Mouse (Mus musculus) Patski (cell line): Measurements from ENCODE around the gene Dvl2. TPM values are rescaled to one million over a fixed set of nuclear protein-coding genes. Genes with fewer than 3 reads are reported as not detected.
A peak's percentile ranks its signal among the peaks of the same experiment; 100 is the strongest.

Source experiments
- ATAC-seq: fragments of 100-300 bp; one replicate; pipeline ENCODE4 v1.8.0; 2021
- CTCF ChIA-PET: fragments of 350-600 bp; sonication (Branson Sonifier 250); formaldehyde crosslinking; loops from one replicate; lab custom pipeline; 2022; ENCODE audit warnings: inconsistent platforms; lab: Charles Lee
- POLR2A ChIA-PET: fragments of 350-600 bp; sonication (Branson Sonifier 250); formaldehyde crosslinking; loops from one replicate; lab custom pipeline; 2022; ENCODE audit warnings: antibody characterized with exemption, inconsistent platforms; lab: Charles Lee
- DNase-seq: peaks from one replicate; pipeline ENCODE4 v3.0.0-alpha.2; 2011; ENCODE audit warnings: low read depth, low spot score
- H3K27me3 ChIP-seq: fragments of 371-371 bp; one replicate; pipeline ENCODE4 v1.5.1; 2021
- CTCF ChIP-seq: fragments of 100-300 bp; IDR thresholded peaks from one replicate; pipeline ENCODE4 v1.5.1; 2021
- in situ Hi-C: fragments of 300-500 bp; cut with MboI; formaldehyde crosslinking; loops from 3 replicates; pipeline ENCODE4 v1.11.1; 2018; ENCODE audit warnings: low pct_unique_long_range_greater_than_20kb, mixed read lengths
- polyA plus RNA-seq: library from polyadenylated mRNA; unstranded; gene quantifications from one replicate; pipeline ENCODE4 v1.2.3, GENCODE M21; 2021

Gene Dvl2
- polyA plus RNA-seq, 1 experiment from 2014 or later = 41.6 TPM

DNA sequence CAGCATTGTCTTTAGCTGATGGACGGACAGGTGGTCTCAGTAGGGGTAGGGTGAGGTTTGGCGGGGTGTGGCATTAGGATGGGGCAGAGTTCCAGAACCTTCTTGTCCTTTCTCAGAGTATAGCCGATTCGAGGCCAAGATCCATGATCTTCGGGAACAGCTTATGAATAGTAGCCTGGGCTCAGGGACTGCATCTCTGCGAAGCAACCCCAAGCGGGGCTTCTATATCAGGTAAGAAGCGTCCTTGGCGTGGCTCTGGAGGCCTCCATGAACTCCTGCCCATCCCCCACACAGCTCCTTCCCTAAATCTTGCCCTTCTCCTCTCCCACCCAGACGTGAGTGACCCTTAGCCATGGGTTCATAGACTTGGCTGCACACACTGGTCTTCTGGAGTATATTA is 39.2 kb downstream of the Dvl2 start:
- ChIA-PET POLR2A (no interaction called here), CTCF (interaction anchor here (1.1 kb wide), 1 partner anchor 16 kb away, joined by 3 read pairs; no protein-coding TSS in a partner anchor)
- no peaks in the 10 kb centered on the region for H3K27me3 ChIP-seq
- ATAC-seq (no peak), DNase-seq (no peak)
- in situ Hi-C loops = no loop called here
- TF ChIP-seq CTCF = no peak

GRCm38 (mm10) chr11:70040184-70040583 is 39.8 kb downstream of the Dvl2 start:
- ATAC-seq (no peak), DNase-seq (no peak)
- TF ChIP-seq CTCF = no peak
- no peaks in the 10 kb centered on the region for H3K27me3 ChIP-seq
- ChIA-PET POLR2A (interaction anchor here (0.6 kb wide), 2 partner anchors 44 to 229 kb away, joined by 3 read pairs; no protein-coding TSS in a partner anchor), CTCF (interaction anchor here (1.1 kb wide), 1 partner anchor 15 kb away, joined by 3 read pairs; no protein-coding TSS in a partner anchor)
- in situ Hi-C loops = no loop called here

- ChIA-PET CTCF (no interaction called here), POLR2A (interaction anchor here (0.6 kb wide), 1 partner anchor 311 kb away, joined by 3 read pairs; no protein-coding TSS in a partner anchor)
- H3K27me3 ChIP-seq = no peaks in the 10 kb centered on the region
- ATAC-seq = no peak
- no peak for TF ChIP-seq CTCF
- in situ Hi-C loops = no loop called here
- DNase-seq = no peak
These were observed 42.1 kb downstream of the Dvl2 start for GRCm38 (mm10) chr11:70042309-70043085.

- DNase-seq (no peak), ATAC-seq (no peak)
- no peaks in the 10 kb centered on the region for H3K27me3 ChIP-seq
- ChIA-PET CTCF (interaction anchor here (0.6 to 1.2 kb wide), 2 partner anchors 9 to 12 kb away, joined by 3 read pairs; no protein-coding TSS in a partner anchor), POLR2A (no interaction called here)
- in situ Hi-C loops = no loop called here
- no peak for TF ChIP-seq CTCF
These were observed 43.3 kb downstream of the Dvl2 start for GRCm38 (mm10) chr11:70043665-70044064.

- CTCF ChIA-PET = no interaction called here
- POLR2A ChIA-PET = no interaction called here
- no peak for TF ChIP-seq CTCF
- ATAC-seq (no peak), DNase-seq (no peak)
- in situ Hi-C loops = no loop called here
- H3K27me3 ChIP-seq = no peaks in the 10 kb centered on the region
These were observed 45.0 kb downstream of the Dvl2 start for GRCm38 (mm10) chr11:70045435-70045834.

- POLR2A ChIA-PET = no interaction called here
- in situ Hi-C loops = no loop called here
- CTCF ChIA-PET = no interaction called here
- ATAC-seq (no peak), DNase-seq (no peak)
- peaks cover 4% of the 10 kb centered on the region for H3K27me3 ChIP-seq
- TF ChIP-seq CTCF = no peak
These were observed 49.0 kb downstream of the Dvl2 start for GRCm38 (mm10) chr11:70049366-70049765.

GRCm38 (mm10) chr11:70049816-70050215 is 49.4 kb downstream of the Dvl2 start:
- in situ Hi-C loops = no loop called here
- ChIA-PET CTCF (no interaction called here), POLR2A (no interaction called here)
- DNase-seq = no peak
- ATAC-seq = no peak
- peaks cover 4% of the 10 kb centered on the region for H3K27me3 ChIP-seq
- TF ChIP-seq CTCF = no peak

DNA sequence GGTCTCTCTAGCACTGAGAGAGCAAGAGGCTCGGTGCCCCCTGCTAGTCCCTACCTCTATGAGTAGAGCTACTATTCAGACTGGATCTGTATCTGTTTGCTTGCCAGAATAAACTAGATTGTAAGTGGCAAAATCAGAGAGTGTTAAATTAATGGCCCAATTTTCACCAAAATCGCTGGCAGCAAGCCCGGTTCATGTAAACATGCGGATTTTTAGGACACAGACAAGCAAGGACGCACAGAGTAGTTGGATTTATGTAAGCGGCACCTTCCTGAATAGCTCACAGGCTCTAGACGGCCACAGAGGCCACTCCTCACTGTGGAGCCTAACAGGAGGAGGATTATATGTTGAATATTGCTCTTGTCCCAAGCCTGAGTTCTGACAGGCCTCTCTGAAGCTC is 52.8 kb downstream of the Dvl2 start:
- ATAC-seq (no peak), DNase-seq (no peak)
- POLR2A ChIA-PET = no interaction called here
- CTCF ChIA-PET = no interaction called here
- H3K27me3 ChIP-seq = peaks cover 4% of the 10 kb centered on the region
- TF ChIP-seq CTCF = no peak
- in situ Hi-C loops = no loop called here

DNA sequence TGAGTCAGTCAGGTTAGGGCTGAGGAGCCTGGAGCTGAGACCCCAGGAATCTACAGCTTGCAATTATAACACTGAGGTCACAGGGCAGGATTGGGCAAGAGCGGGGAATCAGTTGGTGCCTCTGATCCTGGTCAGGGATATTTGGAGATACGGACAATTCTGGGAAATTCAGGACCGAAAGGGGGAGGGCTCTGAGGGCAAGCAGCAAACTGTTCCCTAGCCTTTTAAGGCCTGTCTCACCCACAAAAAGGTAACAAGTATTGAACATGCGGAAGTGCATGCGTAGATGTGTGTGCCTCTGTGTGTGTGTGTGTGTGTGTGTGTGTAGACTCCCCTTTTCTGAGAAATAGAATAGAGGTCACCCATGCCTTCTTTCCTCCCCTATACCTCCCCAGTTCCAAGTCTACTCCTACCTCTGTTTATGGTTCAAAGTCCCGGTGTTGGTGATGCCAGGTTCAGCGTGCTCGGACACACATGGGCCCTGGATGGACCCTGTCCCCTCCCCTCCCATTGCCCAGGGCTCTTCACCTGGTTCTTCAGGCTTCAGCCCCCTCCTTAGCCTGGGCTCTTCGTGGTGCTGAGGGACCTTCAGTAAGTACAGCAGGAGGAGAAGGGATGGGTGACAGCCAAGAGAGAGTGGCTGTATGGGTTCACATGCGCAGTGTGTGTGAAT is 53.6 kb downstream of the Dvl2 start, which contains the start of gene Asgr1:
TSS of gene Asgr1 (plus strand) at position 188 of the 673 bp plus-strand sequence.
- DNase-seq (no peak), ATAC-seq (no peak)
- ChIA-PET CTCF (interaction anchor here (1.3 kb wide), 1 partner anchor 17 kb away, joined by 4 read pairs; no protein-coding TSS in a partner anchor), POLR2A (no interaction called here)
- no peak for TF ChIP-seq CTCF
- in situ Hi-C loops = no loop called here
- H3K27me3 ChIP-seq = peaks cover 4% of the 10 kb centered on the region

DNA sequence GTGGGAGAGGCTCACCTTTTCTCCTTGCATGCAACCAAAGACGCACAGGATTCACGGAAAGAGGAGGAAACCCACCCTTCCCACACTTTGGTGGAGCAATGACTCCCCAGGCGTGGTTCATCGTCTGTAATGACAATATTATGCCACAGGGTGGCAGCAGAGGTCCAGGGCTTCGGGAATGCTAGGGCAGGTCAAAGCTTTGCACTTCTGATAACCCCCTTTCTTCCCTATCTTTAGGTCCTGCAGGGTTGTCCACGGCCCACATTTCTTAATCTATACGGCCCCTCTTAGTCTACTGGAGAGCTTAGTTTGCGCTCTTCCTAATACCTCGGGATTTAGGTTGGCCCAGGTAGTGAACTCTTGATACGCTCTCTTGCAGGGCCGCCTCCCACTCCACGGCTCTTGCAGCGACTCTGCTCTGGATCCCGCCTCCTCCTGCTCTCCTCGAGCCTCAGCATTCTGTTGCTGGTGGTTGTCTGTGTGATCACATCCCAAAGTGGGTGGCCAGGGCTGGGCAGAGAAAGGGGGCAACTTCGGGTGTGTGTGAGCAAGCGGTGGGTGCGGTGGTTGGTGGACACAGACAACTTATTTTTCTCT is 55.3 kb downstream of the Dvl2 start:
- DNase-seq = no peak
- in situ Hi-C loops = loop anchor here (5.0 kb wide), 1 partner anchor 147 kb away; no protein-coding TSS in a partner anchor
- peaks cover 4% of the 10 kb centered on the region for H3K27me3 ChIP-seq
- ChIA-PET CTCF (interaction anchor here (1.1 to 1.3 kb wide), 7 partner anchors 12 to 143 kb away, joined by 3 to 6 read pairs (median 3); no protein-coding TSS in a partner anchor), POLR2A (no interaction called here)
- peak; percentile 90 for TF ChIP-seq CTCF
- ATAC-seq = no peak
